30 mouse cellular contexts compared by ENCODE assay signal in genomic region chr9:102656355-102657095, GRCm38 (mm10). TPM values are rescaled to one million over a fixed set of nuclear protein-coding genes. Genes with fewer than 3 reads are reported as not detected.
A peak's percentile ranks its signal among the peaks of the same experiment; 100 is the strongest.
DNase-seq lines count a peak whose midpoint lies in the region; ATAC-seq and TF ChIP-seq lines count a peak whose summit lies in the region.
"Had no signal": no experiment of that assay in that cellular context is flagged by ENCODE, and none has a peak within 500 bp of the region (broad histone marks: within the 10 kb centered on the region; RNA-seq: fewer than 3 reads in every experiment).

No protein-coding gene starts in this region.

- no peak overlapping the region for H3K4me3 ChIP-seq in embryonic facial prominence, embryonic 14.5 days (ENCODE audit: low read depth, low read length)
- H3K4me3 ChIP-seq in intestine, embryonic 16.5 days (ENCODE audit: low read length), result no peak overlapping the region
- H3K4me3 ChIP-seq in lung, adult 2 months (replicated peaks; ENCODE audit: extremely low read depth, low read depth, low read length), result no peak overlapping the region
- H3K4me3 ChIP-seq in midbrain, embryonic 16.5 days (ENCODE audit: low read depth, low read length), result no peak overlapping the region
- H3K4me3 ChIP-seq: embryonic facial prominence, embryonic 15.5 days; forebrain, embryonic 13.5 days; hindbrain, embryonic 10.5 days; hindbrain, embryonic 15.5 days; limb, embryonic 15.5 days; liver, embryonic 13.5 days; neural tube, embryonic 12.5 days had no signal

- peaks cover 8% of the 10 kb centered on the region; the same call in 1 of the 2 replicates for H3K4me1 ChIP-seq in embryonic facial prominence, embryonic 14.5 days (ENCODE audit: control insufficient read depth, insufficient read depth, low read length)
- H3K4me1 ChIP-seq in intestine, embryonic 16.5 days (ENCODE audit: control insufficient read depth, insufficient read depth, low read length), result peaks cover 20% of the 10 kb centered on the region
- H3K4me1 ChIP-seq in lung, adult 2 months (ENCODE audit: control insufficient read depth, insufficient read depth, low read length), result no peaks in the 10 kb centered on the region
- H3K4me1 ChIP-seq in midbrain, embryonic 16.5 days (ENCODE audit: control insufficient read depth, insufficient read depth, low read length), result peaks cover 3% of the 10 kb centered on the region; the same call in 1 of the 2 replicates
- H3K4me1 ChIP-seq: liver, embryonic 13.5 days; neural tube, embryonic 12.5 days had no signal

- TF ChIP-seq CTCF in lung, adult 2 months (IDR thresholded peaks at IDR 0.05; ENCODE audit: insufficient read depth, low read length), result no peak

- WGBS in embryonic facial prominence, embryonic 14.5 days, result 42% methylated on average over 8 of the region's 8 CpGs
- 46% methylated on average over 8 of the region's 8 CpGs for WGBS in intestine, embryonic 16.5 days
- WGBS in lung, adult 2 months, result 56% methylated on average over 8 of the region's 8 CpGs
- 86% methylated on average over 8 of the region's 8 CpGs for WGBS in midbrain, embryonic 16.5 days

- 0 out of 2 replicates have a peak, but pooled peaks have one; percentile 53 for ATAC-seq in embryonic facial prominence, embryonic 14.5 days (ENCODE audit: low read depth)
- ATAC-seq in intestine, embryonic 16.5 days, result peak; percentile 72
- ATAC-seq in frontal cortex, adult (ENCODE audit: low TSS enrichment), result no peak
- no peak for ATAC-seq in midbrain, embryonic 16.5 days
- ATAC-seq: CD4-positive, CD25-positive, alpha-beta regulatory T cell, adult 4 months; forebrain, embryonic 13.5 days had no signal

- H3K27ac ChIP-seq in embryonic facial prominence, embryonic 14.5 days (replicated peaks; ENCODE audit: low read depth, low read length), result no peak overlapping the region; the same call in 1 of the 2 replicates
- 0 out of 2 replicates have a peak overlapping the region, but pooled peaks have one; percentile 15 for H3K27ac ChIP-seq in intestine, embryonic 16.5 days (ENCODE audit: low read length)
- H3K27ac ChIP-seq in midbrain, embryonic 16.5 days (ENCODE audit: low read length), result no peak overlapping the region
- H3K27ac ChIP-seq: embryonic facial prominence, embryonic 15.5 days; forebrain, embryonic 13.5 days; hindbrain, embryonic 10.5 days; hindbrain, embryonic 15.5 days; kidney, postnatal 0 days; limb, embryonic 15.5 days; liver, embryonic 13.5 days; macrophage; neural tube, embryonic 12.5 days; stomach, postnatal 0 days had no signal

- no peaks in the 10 kb centered on the region for H3K27me3 ChIP-seq in embryonic facial prominence, embryonic 14.5 days (replicated peaks; ENCODE audit: control insufficient read depth, insufficient read depth, low read length)
- H3K27me3 ChIP-seq in intestine, embryonic 16.5 days (replicated peaks; ENCODE audit: control insufficient read depth, insufficient read depth, low read length), result no peaks in the 10 kb centered on the region
- no peaks in the 10 kb centered on the region for H3K27me3 ChIP-seq in midbrain, embryonic 16.5 days (ENCODE audit: control insufficient read depth, insufficient read depth, low read depth, low read length)
- H3K27me3 ChIP-seq: embryonic facial prominence, embryonic 15.5 days; forebrain, embryonic 13.5 days; hindbrain, embryonic 15.5 days; limb, embryonic 15.5 days; liver, embryonic 13.5 days; neural tube, embryonic 12.5 days had no signal

- DNase-seq in embryonic facial prominence, embryonic 14.5 days (ENCODE audit: low spot score), result peak; percentile 71
- peak; percentile 60 for DNase-seq in lung, adult 2 months
- DNase-seq in lung, postnatal 10 days, result peak; percentile 56
- DNase-seq in kidney, adult 9 months, result no peak
- DNase-seq in thymus, postnatal 0 days (ENCODE audit: low spot score), result no peak
- DNase-seq: adrenal gland, postnatal 14 days; cerebellum, adult 11-12 months; cerebellum, adult 9-11 months; embryo, embryonic 11 days; gastrocnemius, postnatal 14 days; heart, postnatal 14 days; kidney, postnatal 4 days; liver, embryonic 13.5 days; midbrain, embryonic 14.5 days; right cerebral cortex, adult 18-20 months; spleen, adult 18-20 months; thymus, adult 2 months had no signal

- no peaks in the 10 kb centered on the region for H3K36me3 ChIP-seq in embryonic facial prominence, embryonic 14.5 days (ENCODE audit: control insufficient read depth, insufficient read depth, low read length)
- no peaks in the 10 kb centered on the region for H3K36me3 ChIP-seq in intestine, embryonic 16.5 days (ENCODE audit: control insufficient read depth, insufficient read depth, low read length)
- no peaks in the 10 kb centered on the region for H3K36me3 ChIP-seq in midbrain, embryonic 16.5 days (ENCODE audit: control insufficient read depth, insufficient read depth, low read length)
- H3K36me3 ChIP-seq: embryonic facial prominence, embryonic 15.5 days; hindbrain, embryonic 10.5 days; hindbrain, embryonic 15.5 days; limb, embryonic 15.5 days; liver, embryonic 13.5 days; neural tube, embryonic 12.5 days had no signal

- TF ChIP-seq POLR2A in lung, adult 2 months (IDR thresholded peaks at IDR 0.05; ENCODE audit: borderline replicate concordance, extremely low read depth, low read depth, low read length), result no peak

- no peak overlapping the region for H3K9ac ChIP-seq in embryonic facial prominence, embryonic 14.5 days (ENCODE audit: low read depth, low read length)
- no peak overlapping the region for H3K9ac ChIP-seq in intestine, embryonic 16.5 days (ENCODE audit: low read depth, low read length)
- H3K9ac ChIP-seq in midbrain, embryonic 16.5 days (ENCODE audit: low read depth, low read length), result no peak overlapping the region
- H3K9ac ChIP-seq: embryonic facial prominence, embryonic 15.5 days; forebrain, embryonic 13.5 days; hindbrain, embryonic 15.5 days; limb, embryonic 15.5 days; liver, embryonic 13.5 days; neural tube, embryonic 12.5 days had no signal

- H3K9me3 ChIP-seq in embryonic facial prominence, embryonic 14.5 days (ENCODE audit: control insufficient read depth, low read length), result no peaks in the 10 kb centered on the region
- H3K9me3 ChIP-seq in intestine, embryonic 16.5 days (ENCODE audit: control insufficient read depth, low read length), result no peaks in the 10 kb centered on the region
- H3K9me3 ChIP-seq in midbrain, embryonic 16.5 days (replicated peaks; ENCODE audit: control insufficient read depth, low read length, poor library complexity, severe bottlenecking), result no peaks in the 10 kb centered on the region
- H3K9me3 ChIP-seq: embryonic facial prominence, embryonic 15.5 days; forebrain, embryonic 13.5 days; hindbrain, embryonic 10.5 days; hindbrain, embryonic 15.5 days; limb, embryonic 15.5 days; liver, embryonic 13.5 days; neural tube, embryonic 12.5 days had no signal

- no peak overlapping the region for H3K4me2 ChIP-seq in embryonic facial prominence, embryonic 14.5 days (ENCODE audit: low read depth, low read length)
- H3K4me2 ChIP-seq in intestine, embryonic 16.5 days (ENCODE audit: low read depth, low read length), result no peak overlapping the region
- H3K4me2 ChIP-seq in midbrain, embryonic 16.5 days (ENCODE audit: low read length), result no peak overlapping the region
- H3K4me2 ChIP-seq: embryonic facial prominence, embryonic 15.5 days; forebrain, embryonic 13.5 days; hindbrain, embryonic 15.5 days; limb, embryonic 15.5 days; liver, embryonic 13.5 days; neural tube, embryonic 12.5 days had no signal

RNA-seq across cellular contexts. Expression of gene Cep63, which starts 30.2 kb away (rescaled TPM):
- polyA plus RNA-seq in embryonic facial prominence, embryonic 14.5 days (2014; fragmentation: Nextera tagmentation; extraction: Ambion mirVana), result 40.7 and 47.0 TPM in 2 replicates
- 42.7 and 43.2 TPM in 2 replicates for polyA plus RNA-seq in intestine, embryonic 16.5 days (2015; fragmentation: Nextera tagmentation; extraction: Ambion mirVana)
- 3.1 and 5.2 TPM in 2 replicates for polyA plus RNA-seq in lung, adult 2 months (2012; rRNA removed)
- 36.0 and 39.4 TPM in 2 replicates for polyA plus RNA-seq in midbrain, embryonic 16.5 days (2015; fragmentation: Nextera tagmentation; extraction: Ambion mirVana)
- polyA plus RNA-seq in thymus, postnatal 0 days (2015; fragmentation: Nextera tagmentation; extraction: Ambion mirVana), result 51.7 and 53.3 TPM in 2 replicates

RNA-seq across cellular contexts. Expression of gene Anapc13, which starts 30.4 kb away (rescaled TPM):
- polyA plus RNA-seq in embryonic facial prominence, embryonic 14.5 days (2014; fragmentation: Nextera tagmentation; extraction: Ambion mirVana), result 175 and 190 TPM in 2 replicates
- 175 and 183 TPM in 2 replicates for polyA plus RNA-seq in intestine, embryonic 16.5 days (2015; fragmentation: Nextera tagmentation; extraction: Ambion mirVana)
- 52.0 and 65.4 TPM in 2 replicates for polyA plus RNA-seq in lung, adult 2 months (2012; rRNA removed)
- 116 and 126 TPM in 2 replicates for polyA plus RNA-seq in midbrain, embryonic 16.5 days (2015; fragmentation: Nextera tagmentation; extraction: Ambion mirVana)
- 181 and 185 TPM in 2 replicates for polyA plus RNA-seq in thymus, postnatal 0 days (2015; fragmentation: Nextera tagmentation; extraction: Ambion mirVana)

RNA-seq across cellular contexts. Expression of gene Amotl2, which starts 59.9 kb away (rescaled TPM):
- polyA plus RNA-seq in embryonic facial prominence, embryonic 14.5 days (2014; fragmentation: Nextera tagmentation; extraction: Ambion mirVana), result 44.5 and 48.1 TPM in 2 replicates
- 20.4 and 21.8 TPM in 2 replicates for polyA plus RNA-seq in intestine, embryonic 16.5 days (2015; fragmentation: Nextera tagmentation; extraction: Ambion mirVana)
- 82.6 and 101 TPM in 2 replicates for polyA plus RNA-seq in lung, adult 2 months (2012; rRNA removed)
- 58.4 and 62.9 TPM in 2 replicates for polyA plus RNA-seq in midbrain, embryonic 16.5 days (2015; fragmentation: Nextera tagmentation; extraction: Ambion mirVana)
- 4.9 and 6.4 TPM in 2 replicates for polyA plus RNA-seq in thymus, postnatal 0 days (2015; fragmentation: Nextera tagmentation; extraction: Ambion mirVana)
- polyA plus RNA-seq: CD4-positive, CD25-positive, alpha-beta regulatory T cell, adult 4 months had no signal

Comparison
In these comparisons a context has a peak if more than half of its experiments do, and no peak if none do; other contexts are left out.
1. ATAC-seq: peak in embryonic facial prominence, embryonic 14.5 days (single experiment) and intestine, embryonic 16.5 days (single experiment); none in frontal cortex, adult (single experiment) and midbrain, embryonic 16.5 days (single experiment).
2. DNase-seq: peak in embryonic facial prominence, embryonic 14.5 days (single experiment), lung, adult 2 months (single experiment) and lung, postnatal 10 days (single experiment); none in kidney, adult 9 months (single experiment) and thymus, postnatal 0 days (single experiment).